Mouse (Mus musculus) lung, postnatal 0 days (tissue): Measurements from ENCODE around the gene Mob2. TPM values are rescaled to one million over a fixed set of nuclear protein-coding genes. Genes with fewer than 3 reads are reported as not detected.

ENCODE experiments used
- ATAC-seq: fragments of 200-750 bp; cut with Nextera tagmentation; 2 replicates; pipeline ENCODE4 v1.8.0; 2017; ENCODE audit warnings: moderate library complexity
- DNase-seq: peaks from one replicate; pipeline ENCODE4 v3.0.0-alpha.2; 2016; ENCODE audit warnings: low spot score
- H3K27ac ChIP-seq: fragments of 300-500 bp; sonication (generic); 2 replicates; pipeline ENCODE4 v1.5.1; 2014; ENCODE audit warnings: antibody characterized with exemption, mild to moderate bottlenecking, low read length, mixed read lengths
- H3K27me3 ChIP-seq: fragments of 300-500 bp; sonication (generic); replicated peaks from 2 replicates; pipeline ENCODE4 v1.6.1; 2014; ENCODE audit warnings: low read length, mixed read lengths; ENCODE audit not compliant: insufficient read depth
- H3K36me3 ChIP-seq: fragments of 300-500 bp; sonication (generic); 2 replicates; pipeline ENCODE4 v1.6.1; 2014; ENCODE audit warnings: low read length, mixed read lengths; ENCODE audit not compliant: insufficient read depth
- H3K4me1 ChIP-seq: fragments of 300-500 bp; sonication (generic); 2 replicates; pipeline ENCODE4 v1.6.1; 2014; ENCODE audit warnings: antibody characterized with exemption, low read depth, low read length, mixed read lengths; ENCODE audit not compliant: insufficient read depth
- H3K4me2 ChIP-seq: fragments of 300-500 bp; sonication (generic); replicated peaks from 2 replicates; pipeline ENCODE4 v1.6.1; 2014; ENCODE audit warnings: low read depth, mild to moderate bottlenecking, low read length, moderate library complexity, mixed read lengths
- H3K4me3 ChIP-seq: fragments of 300-500 bp; sonication (generic); 2 replicates; pipeline ENCODE4 v1.5.1; 2014; ENCODE audit warnings: low read depth, low read length
- H3K9ac ChIP-seq: fragments of 300-500 bp; sonication (generic); replicated peaks from 2 replicates; pipeline ENCODE4 v1.6.1; 2014; ENCODE audit warnings: low read depth, mild to moderate bottlenecking
- H3K9me3 ChIP-seq: fragments of 300-500 bp; sonication (generic); 2 replicates; pipeline ENCODE4 v1.6.1; 2016; ENCODE audit warnings: low read length, mixed read lengths
- CTCF ChIP-seq: IDR thresholded peaks from 2 replicates; pipeline ENCODE4 v1.5.1; 2016; ENCODE audit warnings: antibody characterized with exemption, mild to moderate bottlenecking
- EP300 ChIP-seq: IDR thresholded peaks from 2 replicates; pipeline ENCODE4 v1.6.1; 2016; ENCODE audit warnings: antibody characterized with exemption, mild to moderate bottlenecking, control low read depth
- whole genome bisulfite sequencing: fragments of 180-500 bp; shearing (Covaris S2); extraction: QIAGEN DNeasy Blood & Tissue Kit; methylation state at CpG from one replicate; pipeline ENCODE4 v1.1.7; 2014; 5-methylcytosine and 5-hydroxymethylcytosine counted together
- polyA plus RNA-seq: library from polyadenylated mRNA; unstranded; fragments of >200 nt; fragmentation: Nextera tagmentation; extraction: Ambion mirVana; gene quantifications from 2 replicates; pipeline ENCODE4 v1.2.1, GENCODE M21; 2015

The Mob2 gene
- polyA plus RNA-seq, 1 experiment from 2014 or later: 104 TPM

DNA sequence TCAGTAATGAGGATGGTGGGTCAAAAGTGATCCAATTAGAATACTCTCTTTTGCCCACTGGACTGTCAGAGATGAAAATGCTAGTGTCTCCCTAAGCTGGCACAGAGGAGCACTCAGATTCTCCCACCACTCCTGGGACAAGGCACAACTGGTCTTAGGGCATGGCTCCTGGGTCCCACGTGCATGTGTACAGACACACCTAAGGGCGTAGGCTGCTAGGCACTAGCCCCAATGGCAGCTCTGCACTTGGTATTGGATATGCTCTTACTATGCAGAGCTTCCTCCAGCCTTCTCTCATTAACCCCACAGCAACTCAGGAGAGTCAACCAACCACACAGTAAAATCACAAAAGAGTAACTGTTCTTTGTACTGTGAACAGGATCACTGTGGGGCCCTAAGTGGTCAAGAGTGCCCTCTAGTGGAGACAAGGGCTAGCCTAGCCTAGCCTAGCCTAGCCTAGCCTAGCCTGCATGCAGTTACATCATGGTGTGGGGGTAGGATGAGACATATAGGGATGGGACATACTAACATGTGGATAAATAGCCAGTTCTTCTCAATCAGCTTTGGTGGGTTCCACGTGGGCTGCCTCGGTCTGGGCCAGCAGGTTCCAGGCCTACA is 23.2 kb downstream of the Mob2 start:
- no peaks in the 10 kb centered on the region for H3K36me3 ChIP-seq
- ATAC-seq (peak; percentile 45), DNase-seq (peak; percentile 64)
- WGBS: 74% methylated on average over 4 of the region's 4 CpGs
- no peak overlapping the region for H3K4me2 ChIP-seq
- H3K27ac ChIP-seq: no peak overlapping the region
- H3K27me3 ChIP-seq: no peaks in the 10 kb centered on the region
- H3K9ac ChIP-seq: no peak overlapping the region
- no peaks in the 10 kb centered on the region for H3K9me3 ChIP-seq
- peaks cover 27% of the 10 kb centered on the region; the same call in 1 of the 2 replicates for H3K4me1 ChIP-seq
- TF ChIP-seq EP300: no peak
- TF ChIP-seq CTCF: peak; percentile 93
- no peak overlapping the region for H3K4me3 ChIP-seq

DNA sequence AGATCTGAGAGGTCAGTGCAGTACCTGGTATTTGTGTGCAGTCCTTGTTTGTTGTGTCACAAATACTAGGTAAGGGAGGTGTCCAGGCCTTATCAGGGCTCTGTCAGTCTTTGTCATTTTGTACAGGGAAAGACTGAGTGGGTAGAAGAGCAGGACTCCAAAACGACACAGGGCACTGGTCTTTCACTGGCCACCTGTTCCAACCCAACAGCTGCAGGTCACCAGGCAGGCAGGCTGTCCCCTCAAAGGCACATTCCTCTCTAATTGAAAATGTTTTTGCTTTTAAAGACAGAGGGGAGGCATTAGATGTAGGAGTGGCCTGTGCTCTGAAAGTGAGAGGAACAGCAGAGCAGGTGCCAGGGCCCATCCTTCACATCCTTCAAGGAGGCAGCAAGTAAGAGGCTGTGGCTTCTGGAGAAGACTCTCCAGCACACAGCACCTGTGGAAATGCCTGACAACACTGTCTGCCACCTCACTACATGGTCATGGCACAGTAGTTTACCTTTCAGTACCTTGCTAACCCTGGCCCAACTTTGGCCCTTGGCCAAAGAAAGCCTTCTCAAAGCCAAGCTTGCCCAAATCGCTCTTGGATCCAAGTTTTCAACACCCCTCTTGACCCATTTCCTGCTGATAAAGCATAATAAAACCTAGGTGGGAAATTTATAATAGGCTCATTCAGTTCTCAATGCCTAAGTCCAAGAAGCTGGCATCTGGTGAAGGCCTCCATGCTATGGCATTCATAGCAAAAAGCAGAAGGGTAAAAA is 25.6 kb downstream of the Mob2 start:
- Histone ChIP-seq H3K9ac (no peak overlapping the region), H3K4me3 (no peak overlapping the region), H3K36me3 (no peaks in the 10 kb centered on the region), H3K27me3 (no peaks in the 10 kb centered on the region), H3K9me3 (no peaks in the 10 kb centered on the region), H3K4me1 (peaks cover 23% of the 10 kb centered on the region; the same call in 1 of the 2 replicates), H3K4me2 (no peak overlapping the region), H3K27ac (peak overlapping the region; percentile 57; the same call in 1 of the 2 replicates)
- no peak for DNase-seq
- no peak for TF ChIP-seq CTCF
- no peak for ATAC-seq
- WGBS: 46% methylated on average over 2 of the region's 2 CpGs

DNA sequence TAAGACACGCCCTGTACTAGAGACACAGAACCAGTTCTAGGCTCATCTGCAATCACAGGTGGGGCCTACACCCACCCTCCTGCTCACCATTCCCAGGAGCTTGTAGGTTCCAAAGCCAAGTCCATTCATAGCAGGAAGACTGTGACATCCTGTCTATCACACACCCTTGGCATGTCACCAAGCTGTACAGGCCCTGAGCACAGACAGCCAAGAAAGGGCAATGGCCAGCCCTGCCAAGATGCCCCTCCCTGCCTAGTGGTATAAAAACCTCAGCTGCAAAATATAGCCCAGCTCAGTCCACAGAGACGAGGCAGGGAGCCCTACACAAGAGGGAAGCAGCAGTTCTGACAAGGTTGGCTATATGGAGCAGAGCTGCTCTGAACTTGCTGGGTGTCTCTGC is 26.7 kb downstream of the Mob2 start:
- 52% methylated on average over 2 of the region's 2 CpGs for WGBS
- TF ChIP-seq CTCF (no peak), EP300 (peak; percentile 86)
- no peak overlapping the region for H3K4me3 ChIP-seq
- no peak overlapping the region for H3K9ac ChIP-seq
- DNase-seq (peak; percentile 80), ATAC-seq (peak; percentile 90)
- no peak overlapping the region for H3K4me2 ChIP-seq
- H3K4me1 ChIP-seq: peaks cover 23% of the 10 kb centered on the region; the same call in 1 of the 2 replicates
- H3K9me3 ChIP-seq: no peaks in the 10 kb centered on the region
- 0 out of 2 replicates have a peak overlapping the region, but pooled peaks have one; percentile 57 for H3K27ac ChIP-seq
- H3K27me3 ChIP-seq: no peaks in the 10 kb centered on the region
- H3K36me3 ChIP-seq: no peaks in the 10 kb centered on the region

DNA sequence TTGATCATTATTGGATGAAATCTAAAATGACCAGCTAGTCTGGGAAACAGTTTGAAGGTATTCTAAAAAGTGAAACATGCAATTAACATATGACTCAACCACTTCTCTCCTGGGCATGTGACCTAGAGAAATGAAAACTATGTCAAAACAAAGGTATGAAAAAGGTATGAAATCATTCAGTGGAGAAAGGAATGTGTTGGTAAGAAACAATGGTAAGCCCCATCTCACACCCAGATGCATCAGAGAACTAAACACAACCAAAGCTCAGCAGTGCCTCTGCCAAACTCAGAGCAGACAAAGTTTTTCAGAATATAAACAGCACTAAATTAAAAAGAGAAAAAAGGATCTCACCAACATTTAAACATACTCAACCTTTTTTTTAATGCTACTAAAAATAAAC is 30.8 kb downstream of the Mob2 start:
- Histone ChIP-seq H3K4me1 (peaks cover 28% of the 10 kb centered on the region; the same call in 1 of the 2 replicates), H3K27me3 (no peaks in the 10 kb centered on the region), H3K4me2 (no peak overlapping the region), H3K27ac (no peak overlapping the region), H3K4me3 (no peak overlapping the region), H3K36me3 (no peaks in the 10 kb centered on the region), H3K9ac (no peak overlapping the region), H3K9me3 (no peaks in the 10 kb centered on the region)
- no peak for ATAC-seq
- DNase-seq: peak; percentile 58
- TF ChIP-seq EP300 (peak; percentile 50; the same call in 1 of the 2 replicates), CTCF (no peak)

DNA sequence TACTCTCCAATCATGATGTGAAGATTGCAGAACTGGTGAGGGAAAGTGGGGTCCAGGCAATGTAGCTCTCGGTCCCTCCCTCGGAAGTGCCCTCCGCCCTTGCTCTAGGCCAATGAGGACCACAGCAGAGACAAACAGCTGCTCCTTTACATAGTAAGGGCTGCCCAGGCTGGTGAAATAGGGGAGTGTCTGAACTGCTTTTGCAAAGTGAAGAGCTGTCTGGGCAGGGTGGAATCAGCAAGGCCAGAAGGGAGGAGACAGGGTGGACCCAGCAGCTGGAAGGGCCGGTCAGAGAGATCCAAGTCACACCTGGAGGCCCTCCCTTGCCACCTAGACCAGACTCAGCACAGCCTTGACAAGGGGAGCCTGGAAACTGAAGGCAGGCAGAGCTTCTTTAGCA is 34.9 kb downstream of the Mob2 start:
- Histone ChIP-seq H3K4me1 (peaks cover 22% of the 10 kb centered on the region; the same call in 1 of the 2 replicates), H3K9me3 (no peaks in the 10 kb centered on the region), H3K27me3 (no peaks in the 10 kb centered on the region), H3K9ac (no peak overlapping the region; the same call in 1 of the 2 replicates), H3K4me2 (peak overlapping the region; percentile 36), H3K4me3 (peak overlapping the region; percentile 17; the same call in 1 of the 2 replicates), H3K36me3 (no peaks in the 10 kb centered on the region), H3K27ac (peak overlapping the region; percentile 87)
- ATAC-seq (peak; percentile 92), DNase-seq (peak; percentile 89)
- WGBS: 56% methylated on average over 4 of the region's 4 CpGs
- TF ChIP-seq CTCF (no peak), EP300 (peak; percentile 59)

DNA sequence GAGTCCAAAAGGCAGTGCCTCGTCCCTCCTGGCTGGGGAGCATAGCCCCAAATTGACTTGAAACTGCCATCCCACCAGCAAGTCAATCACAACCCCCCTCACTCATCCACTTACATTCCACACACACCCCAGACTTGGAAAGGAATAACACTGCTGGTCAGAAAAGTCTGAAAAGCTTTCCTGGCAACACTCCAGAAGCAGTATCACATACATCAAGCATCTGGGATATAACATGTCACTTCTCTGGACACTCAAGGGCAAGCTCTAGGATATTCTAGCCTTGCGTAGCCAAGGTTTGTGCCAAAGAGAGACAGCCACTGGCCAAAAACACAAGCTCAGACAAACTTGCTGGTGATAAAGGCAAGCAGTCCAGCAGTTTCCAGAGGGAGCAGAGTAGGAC is 35.7 kb downstream of the Mob2 start:
- Histone ChIP-seq H3K36me3 (no peaks in the 10 kb centered on the region), H3K9me3 (no peaks in the 10 kb centered on the region), H3K27me3 (no peaks in the 10 kb centered on the region), H3K9ac (no peak overlapping the region), H3K4me3 (peak overlapping the region; percentile 17; the same call in 1 of the 2 replicates), H3K4me1 (peaks cover 25% of the 10 kb centered on the region; the same call in 1 of the 2 replicates), H3K27ac (peak overlapping the region; percentile 87), H3K4me2 (peak overlapping the region; percentile 36)
- WGBS: 18% methylated on average over 2 of the region's 2 CpGs
- TF ChIP-seq EP300 (0 out of 2 replicates have a peak, but pooled peaks have one; percentile 20), CTCF (no peak)
- ATAC-seq: peak; percentile 61
- peak; percentile 80 for DNase-seq
